Mouse (Mus musculus): Measurements from ENCODE around the gene Chrnb1. TPM values are rescaled to one million over a fixed set of nuclear protein-coding genes. Genes with fewer than 3 reads are reported as not detected.

The Chrnb1 gene
- polyA plus RNA-seq, 1 experiment from 2014 or later: 1.4 TPM

DNA sequence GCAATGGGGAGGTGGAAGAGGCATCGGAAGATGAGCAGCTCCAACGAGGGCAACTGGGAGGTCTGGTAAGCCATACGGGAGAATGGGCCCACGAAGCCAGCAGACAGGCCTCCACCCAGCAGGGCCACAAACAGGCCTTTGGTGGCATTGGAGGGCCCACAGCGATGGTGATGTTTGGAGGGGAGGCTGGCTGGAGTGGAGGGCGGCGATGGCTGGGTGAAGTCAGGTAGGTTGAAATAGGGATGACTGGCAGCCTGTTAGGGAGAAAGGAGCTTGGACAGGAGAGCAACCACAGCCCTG lies 34.9 kb downstream of the Chrnb1 start:
- no peak for DNase-seq (ENCODE audit: low spot score)
- Histone ChIP-seq H3K36me3 (ENCODE audit: control insufficient read depth, insufficient read depth, low read length) (no peaks in the 10 kb centered on the region), H3K27me3 (replicated peaks; ENCODE audit: control insufficient read depth, insufficient read depth, low read length) (no peaks in the 10 kb centered on the region), H3K9me3 (ENCODE audit: control insufficient read depth, low read length) (no peaks in the 10 kb centered on the region), H3K27ac (ENCODE audit: low read depth, low read length) (no peak overlapping the region; the same call in 1 of the 2 replicates), H3K4me3 (ENCODE audit: low read depth, low read length) (no peak overlapping the region), H3K4me1 (replicated peaks; ENCODE audit: control insufficient read depth, insufficient read depth, low read length) (peaks cover 30% of the 10 kb centered on the region), H3K9ac (ENCODE audit: low read depth, low read length) (peak overlapping the region; percentile 27; the same call in 1 of the 2 replicates), H3K4me2 (no peak overlapping the region)
- 86% methylated on average over 7 of the region's 7 CpGs for WGBS
- ATAC-seq (replicated peaks; ENCODE audit: low FRiP score): no peak

DNA sequence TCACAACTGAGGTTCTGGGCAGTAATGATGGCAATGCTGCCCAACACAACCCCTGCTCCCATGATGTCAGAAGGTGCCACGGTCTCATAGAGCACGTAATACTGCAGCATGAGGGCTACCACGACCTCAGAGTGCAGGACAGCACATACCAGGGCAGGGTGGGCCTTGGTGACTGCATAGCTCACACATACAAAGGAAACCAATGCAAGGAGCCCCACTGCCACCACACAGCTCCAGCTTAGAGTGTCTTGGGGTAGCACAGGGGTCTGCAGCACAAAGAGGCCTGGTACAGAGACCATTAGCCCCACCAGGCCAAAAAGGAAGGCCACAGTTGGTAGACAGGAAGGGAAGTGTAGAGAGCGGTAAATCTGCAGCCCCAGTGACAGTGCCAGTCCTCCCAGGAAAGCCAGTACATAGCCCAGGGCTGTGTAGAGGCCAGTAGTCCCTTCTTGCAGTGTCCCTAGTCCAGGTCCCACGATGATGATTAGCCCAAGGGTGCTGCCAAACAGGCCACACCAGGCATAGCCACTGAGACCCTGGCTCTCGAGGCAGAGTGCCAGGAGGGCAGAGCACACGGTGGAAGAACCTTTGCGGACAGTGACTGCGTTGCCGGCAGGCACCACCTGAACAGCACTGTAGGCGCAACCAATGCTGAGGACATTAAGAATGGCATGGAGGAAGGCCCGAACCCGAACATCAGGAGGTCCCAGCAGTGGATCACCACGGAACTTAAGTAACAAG lies 35.4 kb downstream of the Chrnb1 start:
- peak overlapping the region; percentile 27; the same call in 1 of the 2 replicates for H3K9ac ChIP-seq (ENCODE audit: low read depth, low read length)
- H3K4me2 ChIP-seq: peak overlapping the region; percentile 79
- 83% methylated on average over 14 of the region's 14 CpGs for WGBS
- H3K9me3 ChIP-seq (ENCODE audit: control insufficient read depth, low read length): no peaks in the 10 kb centered on the region
- DNase-seq (ENCODE audit: low spot score) (no peak), ATAC-seq (replicated peaks; ENCODE audit: low FRiP score) (no peak)
- H3K27ac ChIP-seq (ENCODE audit: low read depth, low read length): peak overlapping the region; percentile 13; the same call in 1 of the 2 replicates
- H3K4me1 ChIP-seq (replicated peaks; ENCODE audit: control insufficient read depth, insufficient read depth, low read length): peaks cover 34% of the 10 kb centered on the region
- H3K4me3 ChIP-seq (ENCODE audit: low read depth, low read length): peak overlapping the region; percentile 67; the same call in 1 of the 2 replicates
- H3K36me3 ChIP-seq (ENCODE audit: control insufficient read depth, insufficient read depth, low read length): no peaks in the 10 kb centered on the region
- no peaks in the 10 kb centered on the region for H3K27me3 ChIP-seq (replicated peaks; ENCODE audit: control insufficient read depth, insufficient read depth, low read length)

DNA sequence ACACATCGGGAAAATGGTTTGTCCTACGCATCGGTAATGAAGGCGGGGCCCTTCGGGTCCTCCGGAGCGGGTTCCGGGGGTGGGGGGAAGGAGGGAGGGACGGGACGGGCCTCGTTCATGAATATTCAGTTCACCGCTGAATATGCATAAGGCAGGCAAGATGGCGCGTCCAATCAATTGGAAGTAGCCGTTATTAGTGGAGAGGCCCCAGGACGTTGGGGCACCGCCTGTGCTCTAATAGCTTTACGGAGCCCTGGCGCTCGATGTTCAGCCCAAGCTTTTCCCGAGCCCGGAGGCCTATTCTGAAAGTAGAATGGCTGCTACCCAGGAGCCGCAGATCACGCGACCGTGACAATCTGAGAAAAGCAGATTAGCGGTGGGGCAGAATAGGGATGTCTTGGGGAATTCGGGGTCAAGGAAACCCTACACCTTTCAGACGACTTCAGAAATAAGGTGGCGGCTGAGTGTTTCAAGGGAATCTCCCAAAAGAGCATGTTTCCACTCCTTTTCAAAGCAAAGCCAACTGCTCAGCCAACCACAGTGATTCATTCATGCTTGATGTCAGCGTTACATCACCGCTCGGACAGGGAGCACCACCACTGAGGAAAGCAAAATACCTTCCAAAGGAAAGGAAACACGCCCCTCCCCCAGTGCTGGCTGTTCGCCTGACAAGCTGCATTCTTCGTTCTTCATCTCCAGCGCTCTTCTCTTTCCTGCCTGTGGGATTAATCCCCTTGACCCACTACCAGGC lies 36.6 kb downstream of the Chrnb1 start:
- peak overlapping the region; percentile 75 for H3K9ac ChIP-seq (ENCODE audit: low read depth, low read length)
- H3K4me2 ChIP-seq: peak overlapping the region; percentile 79
- peak; percentile 83 for ATAC-seq (replicated peaks; ENCODE audit: low FRiP score)
- DNase-seq (ENCODE audit: low spot score): peak; percentile 77
- H3K36me3 ChIP-seq (ENCODE audit: control insufficient read depth, insufficient read depth, low read length): no peaks in the 10 kb centered on the region
- peak overlapping the region; percentile 67 for H3K4me3 ChIP-seq (ENCODE audit: low read depth, low read length)
- peak overlapping the region; percentile 99 for H3K27ac ChIP-seq (ENCODE audit: low read depth, low read length)
- WGBS: under 1% methylated on average over 37 of the region's 37 CpGs
- no peaks in the 10 kb centered on the region for H3K9me3 ChIP-seq (ENCODE audit: control insufficient read depth, low read length)
- H3K4me1 ChIP-seq (replicated peaks; ENCODE audit: control insufficient read depth, insufficient read depth, low read length): peaks cover 39% of the 10 kb centered on the region
- H3K27me3 ChIP-seq (replicated peaks; ENCODE audit: control insufficient read depth, insufficient read depth, low read length): no peaks in the 10 kb centered on the region

DNA sequence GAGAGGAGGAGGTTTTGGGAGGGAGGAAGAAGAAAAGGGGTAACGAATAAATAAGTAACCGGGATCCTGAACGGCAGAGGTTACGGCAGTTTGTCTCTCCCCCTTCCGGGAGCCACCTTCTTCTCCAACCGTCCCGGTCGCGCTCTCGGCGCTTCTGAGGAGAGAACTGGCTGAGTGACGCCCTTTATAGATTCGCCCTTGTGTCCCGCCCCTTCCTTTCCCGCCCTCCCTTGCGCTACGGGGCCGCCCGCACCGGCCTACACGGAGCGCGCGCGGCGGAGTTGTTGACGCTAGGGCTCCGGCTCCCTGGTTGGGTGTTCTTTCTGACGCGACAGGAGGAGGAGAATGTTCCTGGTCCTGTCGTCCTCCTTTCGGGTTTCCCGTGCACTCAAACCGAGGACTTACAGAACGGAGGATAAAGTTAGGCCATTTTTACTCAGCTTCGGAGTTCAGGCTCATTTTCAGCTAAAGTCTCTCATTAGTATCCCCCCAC lies 37.2 kb downstream of the Chrnb1 start, which contains the start of gene Polr2a:
Polr2a (minus strand) TSS at position 160 of the 493 bp plus-strand sequence.
- peak within 1 kb of the TSS; percentile 67 for H3K4me3 ChIP-seq (ENCODE audit: low read depth, low read length)
- H3K27ac ChIP-seq (ENCODE audit: low read depth, low read length): peak within 1 kb of the TSS; percentile 99
- H3K4me2 ChIP-seq: peak within 1 kb of the TSS; percentile 79
- ATAC-seq (replicated peaks; ENCODE audit: low FRiP score): peak; percentile 93
- WGBS: under 1% methylated on average over 36 of the region's 36 CpGs
- DNase-seq (ENCODE audit: low spot score): peak; percentile 100
- H3K9me3 ChIP-seq (ENCODE audit: control insufficient read depth, low read length): no peaks in the 10 kb centered on the region
- peaks cover 40% of the 10 kb centered on the region for H3K4me1 ChIP-seq (replicated peaks; ENCODE audit: control insufficient read depth, insufficient read depth, low read length)
- peak within 1 kb of the TSS; percentile 75 for H3K9ac ChIP-seq (ENCODE audit: low read depth, low read length)
- no peaks in the 10 kb centered on the region for H3K36me3 ChIP-seq (ENCODE audit: control insufficient read depth, insufficient read depth, low read length)
- no peaks in the 10 kb centered on the region for H3K27me3 ChIP-seq (replicated peaks; ENCODE audit: control insufficient read depth, insufficient read depth, low read length)

DNA sequence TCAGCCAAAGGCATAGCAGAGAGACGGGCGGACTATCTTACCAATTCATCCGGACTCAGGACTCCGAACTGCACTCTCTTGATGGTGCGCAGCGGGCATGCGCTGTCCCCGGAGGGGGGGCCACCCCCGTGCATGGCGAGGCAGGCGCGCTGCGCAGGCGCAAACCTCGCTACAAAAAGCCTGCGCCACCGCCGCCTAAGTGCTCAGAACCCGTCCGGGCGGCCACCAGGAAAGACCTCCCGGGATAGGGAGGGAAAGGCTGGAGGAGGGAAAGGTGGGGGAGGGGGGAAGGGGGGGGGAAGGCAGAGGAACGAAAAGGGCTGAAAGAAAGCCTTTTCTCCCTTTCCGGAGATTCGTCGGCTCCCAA lies 37.7 kb downstream of the Chrnb1 start:
- H3K27ac ChIP-seq (ENCODE audit: low read depth, low read length): peak overlapping the region; percentile 99
- peak; percentile 91 for DNase-seq (ENCODE audit: low spot score)
- no peaks in the 10 kb centered on the region for H3K36me3 ChIP-seq (ENCODE audit: control insufficient read depth, insufficient read depth, low read length)
- H3K4me2 ChIP-seq: peak overlapping the region; percentile 79
- no peaks in the 10 kb centered on the region for H3K27me3 ChIP-seq (replicated peaks; ENCODE audit: control insufficient read depth, insufficient read depth, low read length)
- H3K4me1 ChIP-seq (replicated peaks; ENCODE audit: control insufficient read depth, insufficient read depth, low read length): peaks cover 41% of the 10 kb centered on the region
- WGBS: 0% methylated on average over 26 of the region's 26 CpGs
- H3K9ac ChIP-seq (ENCODE audit: low read depth, low read length): peak overlapping the region; percentile 75
- H3K9me3 ChIP-seq (ENCODE audit: control insufficient read depth, low read length): no peaks in the 10 kb centered on the region
- peak overlapping the region; percentile 67 for H3K4me3 ChIP-seq (ENCODE audit: low read depth, low read length)
- peak; percentile 84 for ATAC-seq (replicated peaks; ENCODE audit: low FRiP score)

DNA sequence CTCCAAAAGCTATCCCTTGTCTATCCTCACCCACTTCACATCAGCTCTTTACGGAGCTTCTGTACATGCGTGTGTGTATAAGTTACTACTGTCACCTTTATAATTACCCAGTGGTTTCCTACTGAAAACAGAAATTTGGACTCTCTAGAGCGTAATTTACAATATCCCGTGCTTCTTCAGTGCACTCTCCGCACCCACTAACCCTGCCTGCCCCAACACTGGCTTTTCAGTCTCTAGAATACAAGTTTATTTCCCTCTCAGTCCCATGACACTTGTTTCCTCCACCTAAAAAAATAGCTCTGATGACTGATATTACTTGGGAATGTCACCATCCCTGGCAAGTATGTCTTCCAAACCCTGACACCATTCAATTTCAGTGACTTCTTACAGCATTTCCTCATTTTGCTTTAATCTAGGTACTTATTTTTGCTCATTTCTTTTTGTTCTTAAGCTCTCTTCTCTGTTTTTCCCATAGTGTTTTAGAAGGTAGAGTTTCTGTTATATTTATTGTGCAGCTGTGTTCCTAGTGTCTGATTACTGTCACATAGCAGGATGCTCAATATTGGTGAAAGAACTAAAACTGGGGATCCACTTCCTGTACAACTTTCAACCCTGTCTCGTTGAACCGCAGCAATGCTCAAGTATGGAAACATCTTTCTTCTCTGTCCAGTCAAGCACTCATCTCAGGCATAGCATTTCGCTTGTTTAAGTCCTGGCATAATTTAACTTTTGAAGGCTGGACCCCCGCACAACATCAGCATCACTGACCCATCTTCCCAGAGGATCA lies 38.2 kb downstream of the Chrnb1 start:
- no peaks in the 10 kb centered on the region for H3K27me3 ChIP-seq (replicated peaks; ENCODE audit: control insufficient read depth, insufficient read depth, low read length)
- peak overlapping the region; percentile 67 for H3K4me3 ChIP-seq (ENCODE audit: low read depth, low read length)
- peak overlapping the region; percentile 99 for H3K27ac ChIP-seq (ENCODE audit: low read depth, low read length)
- no peaks in the 10 kb centered on the region for H3K36me3 ChIP-seq (ENCODE audit: control insufficient read depth, insufficient read depth, low read length)
- DNase-seq (ENCODE audit: low spot score) (no peak), ATAC-seq (replicated peaks; ENCODE audit: low FRiP score) (no peak)
- peaks cover 47% of the 10 kb centered on the region for H3K4me1 ChIP-seq (replicated peaks; ENCODE audit: control insufficient read depth, insufficient read depth, low read length)
- 43% methylated on average over 9 of the region's 9 CpGs for WGBS
- peak overlapping the region; percentile 75 for H3K9ac ChIP-seq (ENCODE audit: low read depth, low read length)
- no peaks in the 10 kb centered on the region for H3K9me3 ChIP-seq (ENCODE audit: control insufficient read depth, low read length)
- peak overlapping the region; percentile 79 for H3K4me2 ChIP-seq

DNA sequence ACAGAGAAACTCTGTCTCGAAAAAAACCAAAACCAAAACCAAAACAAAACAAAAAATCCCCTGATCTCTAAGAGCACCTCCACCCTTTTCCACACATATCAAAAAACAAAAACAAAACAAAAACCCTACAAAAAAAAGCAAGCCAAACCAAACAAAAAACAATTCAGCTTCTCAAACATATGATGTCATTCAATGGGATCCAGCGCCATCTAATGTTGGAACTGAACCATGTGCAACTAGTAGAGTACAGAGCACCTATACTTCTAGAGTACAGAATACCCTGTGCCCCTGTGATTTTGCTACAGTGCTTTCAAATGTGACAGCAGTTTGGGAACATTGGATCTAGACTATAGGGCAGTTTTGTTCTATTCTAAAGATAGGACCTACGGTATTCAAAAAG lies 41.0 kb downstream of the Chrnb1 start:
- H3K27ac ChIP-seq (ENCODE audit: low read depth, low read length): peak overlapping the region; percentile 17; the same call in 1 of the 2 replicates
- peaks cover 53% of the 10 kb centered on the region for H3K4me1 ChIP-seq (replicated peaks; ENCODE audit: control insufficient read depth, insufficient read depth, low read length)
- no peak for ATAC-seq (replicated peaks; ENCODE audit: low FRiP score)
- H3K9me3 ChIP-seq (ENCODE audit: control insufficient read depth, low read length): no peaks in the 10 kb centered on the region
- H3K4me3 ChIP-seq (ENCODE audit: low read depth, low read length): 0 out of 2 replicates have a peak overlapping the region, but pooled peaks have one; percentile 10
- peak overlapping the region; percentile 55 for H3K4me2 ChIP-seq
- no peaks in the 10 kb centered on the region for H3K27me3 ChIP-seq (replicated peaks; ENCODE audit: control insufficient read depth, insufficient read depth, low read length)
- H3K36me3 ChIP-seq (ENCODE audit: control insufficient read depth, insufficient read depth, low read length): no peaks in the 10 kb centered on the region
- 57% methylated on average over 3 of the region's 3 CpGs for WGBS
- no peak for DNase-seq (ENCODE audit: low spot score)
- no peak overlapping the region for H3K9ac ChIP-seq (ENCODE audit: low read depth, low read length)

DNA sequence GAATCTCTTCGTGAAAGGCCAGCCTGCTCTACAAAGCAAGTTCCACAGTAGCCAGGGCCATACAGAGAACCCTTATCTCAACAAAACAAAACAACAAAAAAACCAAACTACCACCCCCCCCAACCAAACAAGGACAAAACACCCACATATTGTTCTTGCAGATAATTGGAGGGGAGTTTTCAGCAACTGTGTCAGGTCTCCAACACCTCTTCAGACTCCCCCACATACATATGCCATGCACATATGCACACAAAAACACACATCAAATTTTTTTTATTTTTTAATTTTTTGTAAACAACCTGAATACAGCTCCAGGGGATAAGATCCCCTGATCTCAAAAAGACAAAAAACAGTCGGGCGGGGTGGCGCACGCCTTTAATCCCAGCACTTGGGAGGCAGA lies 41.5 kb downstream of the Chrnb1 start:
- DNase-seq (ENCODE audit: low spot score) (no peak), ATAC-seq (replicated peaks; ENCODE audit: low FRiP score) (no peak)
- no peaks in the 10 kb centered on the region for H3K27me3 ChIP-seq (replicated peaks; ENCODE audit: control insufficient read depth, insufficient read depth, low read length)
- H3K9me3 ChIP-seq (ENCODE audit: control insufficient read depth, low read length): no peaks in the 10 kb centered on the region
- H3K9ac ChIP-seq (ENCODE audit: low read depth, low read length): no peak overlapping the region
- peaks cover 50% of the 10 kb centered on the region for H3K4me1 ChIP-seq (replicated peaks; ENCODE audit: control insufficient read depth, insufficient read depth, low read length)
- H3K27ac ChIP-seq (ENCODE audit: low read depth, low read length): peak overlapping the region; percentile 17; the same call in 1 of the 2 replicates
- H3K4me2 ChIP-seq: peak overlapping the region; percentile 55
- no peaks in the 10 kb centered on the region for H3K36me3 ChIP-seq (ENCODE audit: control insufficient read depth, insufficient read depth, low read length)
- WGBS: 72% methylated on average over 5 of the region's 5 CpGs
- no peak overlapping the region for H3K4me3 ChIP-seq (ENCODE audit: low read depth, low read length)
